Mouse (Mus musculus): ENCODE measurements around the gene Mlycd. TPM values are rescaled to one million over a fixed set of nuclear protein-coding genes. Genes with fewer than 3 reads are reported as not detected.

Gene Mlycd
- polyA plus RNA-seq, 1 experiment from 2014 or later = 15.2 TPM

DNA sequence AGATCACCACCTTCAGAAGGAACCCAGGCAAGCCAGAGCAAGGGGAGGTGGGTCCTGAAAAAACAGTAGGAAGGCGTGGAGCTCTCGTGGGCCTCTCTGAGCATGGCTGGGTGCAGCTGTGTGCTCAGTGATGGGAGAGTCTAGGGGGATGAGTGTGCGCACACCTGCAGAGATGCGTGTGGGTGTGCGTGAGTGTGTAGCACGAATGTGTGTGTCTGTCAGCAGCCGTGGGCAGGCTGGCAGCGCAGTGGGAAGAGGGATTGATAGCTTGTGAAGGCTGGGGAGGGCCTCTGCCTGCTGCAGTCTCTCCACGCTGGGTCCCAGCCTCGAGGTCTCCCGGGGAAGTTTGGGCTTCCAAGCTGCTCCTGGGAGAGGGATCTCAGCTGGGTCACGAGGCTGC lies 54.9 kb downstream of the Mlycd start:
- no peak overlapping the region for H3K27ac ChIP-seq (replicated peaks)
- peaks cover 14% of the 10 kb centered on the region for H3K4me1 ChIP-seq
- no peak overlapping the region for H3K4me2 ChIP-seq (replicated peaks)
- H3K4me3 ChIP-seq = no peak overlapping the region
- H3K36me3 ChIP-seq = no peaks in the 10 kb centered on the region
- H3K9ac ChIP-seq (replicated peaks) = no peak overlapping the region
- no peak for ATAC-seq (replicated peaks)
- peaks cover 11% of the 10 kb centered on the region; the same call in 1 of the 2 replicates for H3K27me3 ChIP-seq
- 73% methylated on average over 12 of the region's 12 CpGs for WGBS
- no peaks in the 10 kb centered on the region for H3K9me3 ChIP-seq

- Histone ChIP-seq H3K4me1 (peaks cover 12% of the 10 kb centered on the region), H3K27ac (replicated peaks) (no peak overlapping the region), H3K9ac (replicated peaks) (no peak overlapping the region), H3K4me3 (no peak overlapping the region), H3K9me3 (no peaks in the 10 kb centered on the region), H3K4me2 (replicated peaks) (no peak overlapping the region), H3K27me3 (peaks cover 11% of the 10 kb centered on the region; the same call in 1 of the 2 replicates), H3K36me3 (no peaks in the 10 kb centered on the region)
- 85% methylated on average over 4 of the region's 4 CpGs for WGBS
- no peak for ATAC-seq (replicated peaks)
Measured at GRCm38 (mm10) chr8:119451131-119451530, 56.5 kb downstream of the Mlycd start.

DNA sequence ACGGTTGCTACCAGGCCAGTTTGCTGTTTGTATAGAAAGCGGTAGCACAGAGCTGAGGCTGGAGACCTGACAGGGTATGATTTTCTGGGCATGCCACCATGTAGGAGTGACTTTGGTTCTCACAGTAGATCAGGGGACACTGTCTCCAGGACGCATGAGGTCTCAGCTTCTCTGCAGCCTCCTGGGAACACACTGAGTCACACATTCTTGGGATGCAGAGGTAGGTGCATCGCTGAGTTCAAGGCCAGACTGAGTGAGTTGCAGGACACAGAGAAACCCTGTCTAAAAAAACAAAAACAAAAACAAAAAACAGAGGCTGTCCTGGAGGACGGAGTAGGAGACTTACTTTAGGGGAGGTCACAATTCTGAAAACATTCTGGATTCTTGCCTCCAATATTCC lies 58.2 kb downstream of the Mlycd start:
- 90% methylated on average over 5 of the region's 5 CpGs for WGBS
- Histone ChIP-seq H3K27ac (replicated peaks) (no peak overlapping the region), H3K4me2 (replicated peaks) (no peak overlapping the region), H3K27me3 (peaks cover 3% of the 10 kb centered on the region; the same call in 1 of the 2 replicates), H3K9me3 (no peaks in the 10 kb centered on the region), H3K36me3 (no peaks in the 10 kb centered on the region), H3K4me3 (no peak overlapping the region), H3K9ac (replicated peaks) (no peak overlapping the region), H3K4me1 (no peaks in the 10 kb centered on the region)
- ATAC-seq (replicated peaks) = no peak

GRCm38 (mm10) chr8:119456045-119456444 lies 61.4 kb downstream of the Mlycd start:
- no peaks in the 10 kb centered on the region for H3K9me3 ChIP-seq
- no peak overlapping the region for H3K27ac ChIP-seq (replicated peaks)
- no peak overlapping the region for H3K9ac ChIP-seq (replicated peaks)
- no peak overlapping the region for H3K4me3 ChIP-seq
- no peak overlapping the region for H3K4me2 ChIP-seq (replicated peaks)
- WGBS = 87% methylated on average over 5 of the region's 5 CpGs
- H3K36me3 ChIP-seq = no peaks in the 10 kb centered on the region
- ATAC-seq (replicated peaks) = no peak
- H3K4me1 ChIP-seq = peaks cover 15% of the 10 kb centered on the region
- no peaks in the 10 kb centered on the region for H3K27me3 ChIP-seq

DNA sequence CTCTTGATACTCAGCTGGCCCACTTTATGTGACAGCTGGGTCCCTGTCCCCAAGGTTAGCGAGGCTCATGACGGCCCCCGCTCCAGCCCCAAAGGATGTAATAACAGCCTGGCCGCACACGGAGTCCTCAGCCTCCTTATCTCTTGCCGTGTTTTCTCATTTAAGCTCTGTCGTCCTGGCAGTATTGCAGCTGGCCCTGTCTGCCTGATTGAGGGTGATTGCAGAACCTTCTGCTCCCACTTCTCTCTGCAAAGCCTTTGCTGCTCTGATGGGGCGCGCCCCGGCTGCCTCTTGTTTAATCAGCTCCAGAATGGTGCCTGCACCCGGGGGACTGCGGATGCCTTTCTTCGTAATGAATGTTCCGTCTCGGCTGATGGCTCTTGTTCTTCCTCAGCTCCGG lies 65.0 kb downstream of the Mlycd start:
- Histone ChIP-seq H3K4me1 (peaks cover 33% of the 10 kb centered on the region), H3K9ac (replicated peaks) (no peak overlapping the region), H3K27ac (replicated peaks) (peak overlapping the region; percentile 58), H3K9me3 (no peaks in the 10 kb centered on the region), H3K4me3 (no peak overlapping the region), H3K4me2 (replicated peaks) (peak overlapping the region; percentile 8), H3K27me3 (peaks cover under 1% of the 10 kb centered on the region; the same call in 1 of the 2 replicates), H3K36me3 (no peaks in the 10 kb centered on the region)
- ATAC-seq (replicated peaks) = 0 out of 2 replicates have a peak, but pooled peaks have one; percentile 19
- WGBS = 35% methylated on average over 16 of the region's 16 CpGs

Other genes starting within 250 kb of the Mlycd start
- 586 and 605 TPM in 2 replicates for gene Hsbp1, start 50.4 kb upstream of the Mlycd start, polyA plus RNA-seq (2015; fragmentation: Nextera tagmentation; extraction: Ambion mirVana)
- 0.19 and 0.22 TPM in 2 replicates for gene Osgin1, start 39.2 kb downstream of the Mlycd start, polyA plus RNA-seq (2015; fragmentation: Nextera tagmentation; extraction: Ambion mirVana)
- gene Necab2, start 51.8 kb downstream of the Mlycd start, polyA plus RNA-seq (2015; fragmentation: Nextera tagmentation; extraction: Ambion mirVana) = 15.7 and 17.9 TPM in 2 replicates
- gene Slc38a8, start 106.8 kb downstream of the Mlycd start, polyA plus RNA-seq (2015; fragmentation: Nextera tagmentation; extraction: Ambion mirVana) = not detected in 2 replicates
- 65.8 and 67.8 TPM in 2 replicates for gene Mbtps1, start 163.9 kb downstream of the Mlycd start, polyA plus RNA-seq (2015; fragmentation: Nextera tagmentation; extraction: Ambion mirVana)
- gene Hsdl1, start 180.3 kb downstream of the Mlycd start, polyA plus RNA-seq (2015; fragmentation: Nextera tagmentation; extraction: Ambion mirVana) = 156 and 161 TPM in 2 replicates
- 0.15 and 0.51 TPM in 2 replicates for gene Dnaaf1, start 180.4 kb downstream of the Mlycd start, polyA plus RNA-seq (2015; fragmentation: Nextera tagmentation; extraction: Ambion mirVana)
- 17.6 and 18.8 TPM in 2 replicates for gene Taf1c, start 210.3 kb downstream of the Mlycd start, polyA plus RNA-seq (2015; fragmentation: Nextera tagmentation; extraction: Ambion mirVana)
- gene Adad2, start 217.9 kb downstream of the Mlycd start, polyA plus RNA-seq (2015; fragmentation: Nextera tagmentation; extraction: Ambion mirVana) = not detected in 2 replicates
- 0.09 and 0.28 TPM in 2 replicates for gene Kcng4, start 240.8 kb downstream of the Mlycd start, polyA plus RNA-seq (2015; fragmentation: Nextera tagmentation; extraction: Ambion mirVana)

All from forebrain, embryonic 15.5 days (tissue).